Mouse (Mus musculus) cerebellum, adult 2 months (tissue): ENCODE measurements around the gene Alg5.

Experiments
- CTCF ChIP-seq: fragments of 200-500 bp; IDR thresholded peaks from 2 replicates; pipeline ENCODE4 v1.5.1; 2011; ENCODE audit warnings: low read depth, mild to moderate bottlenecking, control low read depth, low read length, moderate library complexity, borderline replicate concordance; ENCODE audit not compliant: insufficient read depth
- POLR2A ChIP-seq: fragments of 200-500 bp; IDR thresholded peaks from 2 replicates; pipeline ENCODE4 v1.6.1; 2011; ENCODE audit warnings: low read length, control low read depth, borderline replicate concordance; ENCODE audit not compliant: insufficient read depth

DNA sequence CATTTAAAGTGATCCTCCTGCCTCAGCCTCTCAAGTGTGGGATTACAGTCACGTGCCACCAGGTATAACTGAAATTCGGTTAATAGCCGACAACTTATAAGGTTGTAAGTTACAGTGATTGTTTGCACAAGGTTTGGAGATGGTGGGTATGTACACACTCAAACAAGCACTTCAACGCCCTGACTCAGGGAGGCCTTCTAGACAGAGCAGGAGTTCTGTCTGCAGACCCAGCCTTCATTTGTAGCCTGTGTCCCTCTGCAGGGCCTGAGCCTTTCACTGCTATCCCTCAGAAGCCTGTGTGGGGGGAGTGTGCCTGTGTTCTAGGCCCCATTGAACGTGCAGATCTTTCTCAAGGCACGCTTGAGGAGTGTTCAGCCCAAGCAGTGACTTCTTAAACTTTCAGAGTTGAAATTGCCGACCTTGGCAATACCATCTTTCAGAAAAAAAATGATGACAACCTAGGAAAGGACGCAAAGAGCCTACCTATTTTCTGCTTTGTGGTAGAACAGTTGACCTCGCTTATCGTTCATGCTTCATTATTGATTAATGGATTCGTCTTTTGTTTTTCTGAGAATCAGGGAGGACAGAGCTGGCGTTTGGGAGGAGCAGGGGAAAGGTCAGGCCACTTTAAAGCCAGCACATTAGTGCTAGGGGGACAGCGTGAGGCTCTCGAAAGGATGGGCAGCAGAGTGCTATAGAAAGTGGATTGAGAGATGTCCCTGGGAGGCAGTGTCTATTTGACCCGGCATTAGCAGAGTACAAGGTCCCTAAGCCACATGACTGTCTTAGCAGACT lies 25.2 kb downstream of the Alg5 start:
- TF ChIP-seq POLR2A: no peak
- no peak for TF ChIP-seq CTCF
